Mouse (Mus musculus): Measurements from ENCODE around the gene Fjx1. TPM values are rescaled to one million over a fixed set of nuclear protein-coding genes. Genes with fewer than 3 reads are reported as not detected.

Gene Fjx1
- polyA plus RNA-seq, 1 experiment, result 0.44 TPM

- H3K4me1 ChIP-seq (ENCODE audit: control insufficient read depth, insufficient read depth, insufficient read length, low read length), result no peaks in the 10 kb centered on the region; the same call in 1 of the 2 replicates
- no peak overlapping the region for H3K4me3 ChIP-seq (ENCODE audit: insufficient read depth, low read depth, low read length)
- H3K27ac ChIP-seq (replicated peaks; ENCODE audit: low read depth, low read length), result no peak overlapping the region
Observed at GRCm38 (mm10) chr2:102449056-102449455, 3.2 kb downstream of the Fjx1 start.

- Histone ChIP-seq H3K27ac (replicated peaks; ENCODE audit: low read depth, low read length) (no peak overlapping the region), H3K4me1 (ENCODE audit: control insufficient read depth, insufficient read depth, insufficient read length, low read length) (no peaks in the 10 kb centered on the region; the same call in 1 of the 2 replicates)
Observed at GRCm38 (mm10) chr2:102447831-102448230, 4.5 kb downstream of the Fjx1 start.

DNA sequence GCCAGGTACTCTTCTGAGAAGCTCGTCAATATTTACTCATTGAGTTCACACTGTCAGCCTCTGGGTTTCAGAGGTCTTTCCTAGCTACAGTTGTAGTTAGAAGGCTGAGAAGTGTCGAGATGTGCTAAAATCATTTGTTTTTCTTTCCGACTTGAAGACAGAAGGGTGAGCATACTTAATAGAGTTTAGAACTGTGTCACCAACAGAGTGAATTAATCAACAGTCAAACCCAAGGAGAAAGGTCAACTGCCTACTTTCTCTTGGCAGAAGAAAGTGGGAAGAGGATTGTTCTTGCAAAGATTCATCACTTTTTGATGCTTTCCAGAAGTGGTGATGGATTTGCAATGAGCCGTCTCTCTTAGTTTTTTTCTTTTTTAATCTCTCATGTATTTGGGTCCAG is 5.4 kb downstream of the Fjx1 start:
- no peaks in the 10 kb centered on the region; the same call in 1 of the 2 replicates for H3K4me1 ChIP-seq (ENCODE audit: control insufficient read depth, insufficient read depth, insufficient read length, low read length)
- H3K4me3 ChIP-seq (ENCODE audit: insufficient read depth, low read depth, low read length), result no peak overlapping the region
- no peak overlapping the region for H3K27ac ChIP-seq (replicated peaks; ENCODE audit: low read depth, low read length)

More at GRCm38 (mm10) chr2:102447831-102448230, 4.5 kb downstream of the Fjx1 start:
- no peak overlapping the region for H3K4me3 ChIP-seq (ENCODE audit: insufficient read depth, low read depth, low read length)

DNA sequence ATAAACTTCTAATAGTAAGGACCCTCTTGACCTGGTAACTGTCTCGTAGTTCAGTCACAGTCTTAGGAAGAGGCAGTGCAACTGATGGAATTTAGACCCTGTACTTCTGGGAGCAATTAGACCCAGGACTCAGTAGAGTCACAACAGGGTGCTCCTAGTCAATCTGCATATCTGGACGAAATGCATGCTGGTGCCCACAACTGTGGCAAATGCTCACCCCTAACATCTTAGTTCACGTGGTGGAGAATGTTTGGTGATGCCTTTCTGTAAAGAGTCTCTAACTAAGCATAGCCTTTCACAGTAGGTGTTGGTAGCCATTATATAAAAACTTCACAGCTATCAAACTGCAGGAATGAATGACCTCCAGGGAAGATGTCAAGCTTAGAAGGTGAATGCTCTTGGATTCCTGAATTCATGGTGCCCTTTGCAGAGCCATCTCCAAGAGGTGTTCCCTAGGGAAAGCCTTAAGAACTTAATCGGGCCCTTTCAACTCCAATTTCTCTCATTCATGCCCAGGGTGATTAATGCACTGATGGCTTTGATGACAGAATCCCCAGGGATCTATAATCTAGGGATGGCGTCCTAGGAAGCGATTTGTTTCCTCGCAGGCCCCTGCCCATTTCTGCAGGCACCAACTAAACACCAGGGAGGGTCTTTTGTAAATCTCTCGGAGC is 14.8 kb downstream of the Fjx1 start:
- H3K27ac ChIP-seq (replicated peaks; ENCODE audit: low read depth, low read length), result no peak overlapping the region
- H3K4me1 ChIP-seq (ENCODE audit: control insufficient read depth, insufficient read depth, insufficient read length, low read length), result no peaks in the 10 kb centered on the region
- H3K4me3 ChIP-seq (ENCODE audit: insufficient read depth, low read depth, low read length), result no peak overlapping the region

- Histone ChIP-seq H3K4me1 (ENCODE audit: control insufficient read depth, insufficient read depth, insufficient read length, low read length) (no peaks in the 10 kb centered on the region), H3K4me3 (ENCODE audit: insufficient read depth, low read depth, low read length) (no peak overlapping the region), H3K27ac (replicated peaks; ENCODE audit: low read depth, low read length) (no peak overlapping the region)
Observed at GRCm38 (mm10) chr2:102433879-102434278, 18.4 kb downstream of the Fjx1 start.

- Histone ChIP-seq H3K27ac (replicated peaks; ENCODE audit: low read depth, low read length) (no peak overlapping the region), H3K4me1 (ENCODE audit: control insufficient read depth, insufficient read depth, insufficient read length, low read length) (no peaks in the 10 kb centered on the region), H3K4me3 (ENCODE audit: insufficient read depth, low read depth, low read length) (no peak overlapping the region)
Observed at GRCm38 (mm10) chr2:102431084-102431483, 21.2 kb downstream of the Fjx1 start.

- no peaks in the 10 kb centered on the region for H3K4me1 ChIP-seq (ENCODE audit: control insufficient read depth, insufficient read depth, insufficient read length, low read length)
- no peak overlapping the region for H3K4me3 ChIP-seq (ENCODE audit: insufficient read depth, low read depth, low read length)
- H3K27ac ChIP-seq (replicated peaks; ENCODE audit: low read depth, low read length), result no peak overlapping the region
Observed at GRCm38 (mm10) chr2:102427974-102428373, 24.3 kb downstream of the Fjx1 start.

- no peak overlapping the region for H3K27ac ChIP-seq (replicated peaks; ENCODE audit: low read depth, low read length)
- no peak overlapping the region for H3K4me3 ChIP-seq (ENCODE audit: insufficient read depth, low read depth, low read length)
- H3K4me1 ChIP-seq (ENCODE audit: control insufficient read depth, insufficient read depth, insufficient read length, low read length), result no peaks in the 10 kb centered on the region
Observed at GRCm38 (mm10) chr2:102426434-102426833, 25.9 kb downstream of the Fjx1 start.

DNA sequence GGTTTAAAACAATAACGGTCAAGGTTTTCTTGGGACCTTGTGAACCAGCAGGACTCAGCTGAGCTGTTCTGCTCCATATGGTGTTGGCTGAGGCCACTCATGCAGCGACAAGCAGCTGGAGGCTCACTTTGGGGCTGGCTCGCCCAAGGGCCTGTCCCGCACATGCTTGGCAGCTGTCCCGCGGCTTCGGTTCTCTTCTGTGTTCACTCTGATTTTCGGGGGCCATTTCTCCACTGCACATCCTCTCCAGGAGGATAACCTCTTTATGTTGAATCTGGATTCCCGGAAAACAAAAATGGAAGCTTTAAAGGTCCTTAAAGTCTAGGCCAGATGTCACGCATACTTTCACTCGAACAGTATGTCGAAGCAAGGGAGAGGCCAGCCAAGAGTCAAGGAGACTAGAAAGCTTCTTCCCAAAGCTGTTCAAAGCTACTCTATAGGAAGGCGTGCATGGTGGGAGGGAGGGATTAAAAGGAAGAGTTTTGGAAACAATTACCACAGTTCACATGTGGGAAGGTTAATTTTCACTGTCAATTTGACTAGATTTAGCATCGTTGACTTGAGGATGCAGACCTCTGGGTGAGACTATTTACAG is 36.1 kb downstream of the Fjx1 start:
- H3K4me3 ChIP-seq (ENCODE audit: insufficient read depth, low read depth, low read length), result no peak overlapping the region
- no peak overlapping the region for H3K27ac ChIP-seq (replicated peaks; ENCODE audit: low read depth, low read length)
- no peaks in the 10 kb centered on the region for H3K4me1 ChIP-seq (ENCODE audit: control insufficient read depth, insufficient read depth, insufficient read length, low read length)

DNA sequence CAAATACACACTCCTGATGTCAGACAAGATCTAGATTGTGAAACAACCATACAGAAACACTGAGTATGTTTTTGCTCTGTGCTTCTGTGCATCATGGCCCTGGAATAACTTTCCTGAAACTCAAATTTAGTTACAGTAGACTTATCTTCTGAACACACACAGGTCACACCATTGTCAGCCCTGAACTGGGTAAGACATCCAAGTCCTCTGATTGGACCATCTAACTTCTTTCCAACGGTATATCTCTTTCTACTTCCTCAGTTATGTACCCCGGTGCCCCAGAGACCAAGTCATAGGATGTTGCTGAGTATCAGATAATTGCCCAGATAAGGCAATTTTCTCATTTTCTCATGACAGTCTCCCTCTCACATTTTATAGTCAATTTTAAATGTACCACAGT is 39.6 kb downstream of the Fjx1 start:
- H3K27ac ChIP-seq (replicated peaks; ENCODE audit: low read depth, low read length), result no peak overlapping the region
- H3K4me3 ChIP-seq (ENCODE audit: insufficient read depth, low read depth, low read length), result no peak overlapping the region
- H3K4me1 ChIP-seq (ENCODE audit: control insufficient read depth, insufficient read depth, insufficient read length, low read length), result no peaks in the 10 kb centered on the region

DNA sequence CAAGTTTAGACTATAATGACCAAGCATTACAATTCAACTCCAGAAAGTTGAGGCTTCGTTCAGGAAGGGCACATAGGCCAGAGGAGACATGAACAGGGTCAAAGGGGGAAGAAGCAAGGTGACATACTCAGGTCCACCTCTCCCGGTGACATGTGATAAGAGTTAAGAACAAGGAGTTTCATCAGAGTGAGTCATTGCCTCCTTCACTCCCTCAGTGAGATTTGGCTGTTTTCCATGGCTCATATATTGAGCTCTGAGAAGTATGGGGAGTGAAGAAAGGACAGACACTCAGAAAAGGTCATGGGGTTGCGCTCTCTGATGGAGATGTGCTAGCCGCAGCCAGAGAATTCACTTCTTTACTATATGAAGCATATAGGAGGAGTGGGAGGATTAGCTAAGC is 41.7 kb downstream of the Fjx1 start:
- Histone ChIP-seq H3K4me1 (ENCODE audit: control insufficient read depth, insufficient read depth, insufficient read length, low read length) (no peaks in the 10 kb centered on the region), H3K4me3 (ENCODE audit: insufficient read depth, low read depth, low read length) (no peak overlapping the region), H3K27ac (replicated peaks; ENCODE audit: low read depth, low read length) (no peak overlapping the region)

- Histone ChIP-seq H3K27ac (replicated peaks; ENCODE audit: low read depth, low read length) (no peak overlapping the region), H3K4me3 (ENCODE audit: insufficient read depth, low read depth, low read length) (no peak overlapping the region), H3K4me1 (ENCODE audit: control insufficient read depth, insufficient read depth, insufficient read length, low read length) (no peaks in the 10 kb centered on the region)
Observed at GRCm38 (mm10) chr2:102409741-102410140, 42.6 kb downstream of the Fjx1 start.

DNA sequence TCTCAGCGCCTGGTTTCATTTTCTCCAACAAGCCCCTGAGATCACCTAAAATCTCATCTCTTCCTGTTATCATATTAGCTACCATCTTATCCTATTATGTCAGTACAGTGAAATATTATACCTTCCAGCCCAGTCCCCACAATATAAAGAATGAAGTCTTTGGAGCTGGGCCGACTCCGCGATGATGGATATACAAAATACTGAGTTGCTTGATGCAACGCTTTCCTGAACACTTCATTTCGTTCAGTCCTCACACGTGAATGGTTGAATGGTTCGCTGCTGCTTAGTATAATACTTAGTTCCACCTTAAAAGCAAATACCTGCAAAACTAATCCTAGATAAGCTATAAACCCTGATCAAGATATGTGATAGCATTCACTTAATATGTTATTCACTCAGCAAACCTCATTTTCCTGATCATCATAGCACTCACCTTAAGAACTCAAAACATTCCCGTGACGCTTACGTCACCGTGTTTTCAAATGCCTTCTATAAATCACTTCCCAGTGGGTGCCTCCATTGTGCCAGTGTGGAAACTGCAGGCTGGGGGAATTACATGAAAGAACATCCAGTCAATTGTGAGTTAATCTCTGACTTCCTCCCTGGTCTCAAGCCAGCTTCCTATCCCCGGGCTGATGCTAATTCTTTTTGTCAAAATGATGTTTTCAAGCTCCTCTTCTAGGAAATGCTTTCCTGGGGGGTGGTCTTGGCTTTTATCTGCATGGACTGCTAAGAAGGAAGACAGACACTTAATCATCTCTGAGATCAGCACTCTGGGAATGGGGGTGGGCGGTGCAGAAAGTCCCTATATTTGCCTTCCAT is 44.7 kb downstream of the Fjx1 start, which contains the start of gene Trim44:
Gene Trim44, minus strand, starts transcription at position 466 of the 822 bp plus-strand sequence.
- H3K27ac ChIP-seq (replicated peaks; ENCODE audit: low read depth, low read length), result no peak within 1 kb of the TSS
- H3K4me3 ChIP-seq (ENCODE audit: insufficient read depth, low read depth, low read length), result peak within 1 kb of the TSS; percentile 14; the same call in 1 of the 2 replicates
- H3K4me1 ChIP-seq (ENCODE audit: control insufficient read depth, insufficient read depth, insufficient read length, low read length), result no peaks in the 10 kb centered on the region

- Histone ChIP-seq H3K4me3 (ENCODE audit: insufficient read depth, low read depth, low read length) (no peak overlapping the region), H3K4me1 (ENCODE audit: control insufficient read depth, insufficient read depth, insufficient read length, low read length) (no peaks in the 10 kb centered on the region), H3K27ac (replicated peaks; ENCODE audit: low read depth, low read length) (no peak overlapping the region)
Observed at GRCm38 (mm10) chr2:102406324-102407304, 45.7 kb downstream of the Fjx1 start.

Measured in brown adipose tissue, adult 24 weeks (tissue).